Mouse (Mus musculus): ENCODE measurements around the gene Plekha6.

DNA sequence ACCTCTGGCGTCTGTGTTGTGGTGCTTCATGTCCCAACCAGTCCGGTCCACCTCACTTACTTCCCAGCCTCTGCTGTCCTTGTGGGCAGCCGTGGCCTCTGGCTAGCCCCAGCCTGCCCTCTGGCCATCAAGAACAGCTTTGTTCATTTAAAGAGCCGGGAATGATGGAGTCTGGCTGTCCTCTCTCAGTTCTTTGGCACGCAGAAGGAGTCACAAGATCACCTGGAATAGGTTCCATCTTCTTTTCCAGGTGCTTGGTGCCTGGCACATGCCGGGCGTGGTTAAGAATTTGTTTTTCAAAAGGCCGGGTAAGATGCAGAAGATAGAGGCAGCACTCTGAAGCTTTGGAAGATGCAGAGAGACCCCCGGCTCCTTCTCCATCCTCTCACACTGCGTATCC lies 51.7 kb downstream of the Plekha6 start:
- TF ChIP-seq CTCF (IDR thresholded peaks at IDR 0.05; ENCODE audit: control insufficient read depth, insufficient read depth, low read length) = no peak
- no peak for TF ChIP-seq POLR2A (IDR thresholded peaks at IDR 0.05; ENCODE audit: borderline replicate concordance, control insufficient read depth, low read depth, low read length)
